Mouse (Mus musculus): ENCODE measurements around the gene Armc9.

Armc9 gene

DNA sequence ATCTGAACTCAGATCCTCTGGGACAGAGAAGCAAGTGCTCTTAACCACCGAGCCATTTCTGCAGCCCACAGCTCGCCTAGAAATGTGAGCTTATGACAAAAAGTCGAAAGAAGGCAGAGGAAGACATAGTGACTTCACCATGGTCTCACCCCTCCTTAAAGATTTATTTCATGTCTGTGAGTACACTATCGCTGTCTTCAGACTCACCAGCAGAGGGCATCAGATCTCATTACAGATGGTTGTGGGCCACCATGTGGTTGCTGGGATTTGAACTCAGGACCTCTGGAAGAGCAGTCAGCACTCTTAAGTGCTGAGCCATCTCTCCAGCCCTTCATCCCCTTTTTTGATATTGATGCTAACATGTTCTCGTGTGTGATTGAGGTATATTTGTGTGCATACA, 20.0 kb downstream of the Armc9 start:
- no peak for DNase-seq (ENCODE audit: extremely low spot score, low spot score)

GRCm38 (mm10) chr1:86176066-86176465, 21.5 kb downstream of the Armc9 start:
- no peak for DNase-seq (ENCODE audit: extremely low spot score, low spot score)

DNA sequence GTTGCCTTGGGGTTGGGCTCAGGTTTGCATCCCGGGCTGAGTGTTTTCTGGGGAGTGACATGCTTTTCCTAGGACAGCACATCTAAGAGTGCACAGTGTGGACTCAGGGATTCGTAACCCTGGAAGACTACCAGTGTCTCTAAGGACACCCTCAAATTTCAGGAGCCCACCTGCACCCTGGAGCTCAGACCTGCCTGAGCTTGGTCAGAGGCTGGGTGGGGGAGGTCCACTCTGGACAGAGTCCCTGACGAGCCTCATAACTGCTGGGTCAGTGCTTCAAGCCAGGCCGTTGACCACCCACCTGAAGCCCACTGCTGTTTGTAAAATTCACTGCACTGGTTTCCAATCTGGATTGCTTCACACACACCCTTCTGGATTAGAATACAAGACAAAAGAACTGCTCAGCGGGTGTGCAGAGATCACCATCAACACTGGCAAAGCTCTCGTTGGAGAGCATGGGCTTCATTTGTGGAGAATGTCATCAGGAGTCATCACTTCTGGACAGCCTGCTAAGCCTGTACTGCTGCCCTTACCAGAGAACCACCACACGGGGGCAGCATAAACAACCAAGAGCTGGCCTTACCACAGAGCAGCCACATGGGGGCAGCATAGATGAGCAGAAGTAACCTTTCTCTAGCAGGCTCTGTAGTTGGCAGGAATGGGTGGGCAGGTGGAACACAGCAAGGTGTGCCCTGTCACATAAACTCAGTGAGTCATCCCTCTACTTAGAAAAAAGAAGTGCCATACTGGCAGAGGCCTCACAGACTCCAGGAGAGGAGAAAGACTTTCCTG, 24.1 kb downstream of the Armc9 start:
- peak; percentile 85 for DNase-seq (ENCODE audit: extremely low spot score, low spot score)

DNA sequence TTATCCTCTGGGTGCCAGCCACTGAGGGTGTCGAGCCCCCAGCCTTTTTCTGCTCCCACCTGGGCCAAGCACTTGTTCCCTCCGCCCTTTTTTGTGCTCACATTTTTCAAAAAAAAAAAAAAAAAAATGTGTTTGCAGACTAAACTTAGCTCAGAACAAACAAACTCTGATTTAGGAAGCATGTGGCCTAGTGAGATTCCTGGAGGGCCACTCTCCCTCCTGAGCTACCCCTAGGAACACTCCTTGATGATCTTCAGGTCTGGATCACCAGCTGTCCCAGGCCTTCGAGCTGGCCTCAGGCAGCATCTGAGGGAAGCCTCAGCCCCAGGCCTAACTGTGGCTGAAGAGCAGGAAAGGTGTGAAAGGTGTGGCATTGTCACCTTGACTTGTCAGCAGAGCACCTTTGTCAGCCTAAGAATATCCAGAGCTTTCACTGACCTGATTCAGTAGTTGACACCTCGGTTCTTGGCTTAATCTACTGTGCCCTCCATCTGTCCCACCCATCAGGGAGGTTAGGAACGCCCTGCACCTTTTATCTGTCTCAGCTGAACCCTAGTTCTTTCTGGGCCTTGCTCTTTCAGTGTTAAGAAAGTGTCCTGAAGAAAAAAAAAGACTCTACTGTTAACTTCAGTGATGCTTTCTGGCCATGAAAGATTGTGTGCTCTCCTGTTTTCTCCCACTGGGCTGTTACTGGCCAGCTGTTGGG, 27.6 kb downstream of the Armc9 start:
- DNase-seq (ENCODE audit: extremely low spot score, low spot score) = no peak

DNA sequence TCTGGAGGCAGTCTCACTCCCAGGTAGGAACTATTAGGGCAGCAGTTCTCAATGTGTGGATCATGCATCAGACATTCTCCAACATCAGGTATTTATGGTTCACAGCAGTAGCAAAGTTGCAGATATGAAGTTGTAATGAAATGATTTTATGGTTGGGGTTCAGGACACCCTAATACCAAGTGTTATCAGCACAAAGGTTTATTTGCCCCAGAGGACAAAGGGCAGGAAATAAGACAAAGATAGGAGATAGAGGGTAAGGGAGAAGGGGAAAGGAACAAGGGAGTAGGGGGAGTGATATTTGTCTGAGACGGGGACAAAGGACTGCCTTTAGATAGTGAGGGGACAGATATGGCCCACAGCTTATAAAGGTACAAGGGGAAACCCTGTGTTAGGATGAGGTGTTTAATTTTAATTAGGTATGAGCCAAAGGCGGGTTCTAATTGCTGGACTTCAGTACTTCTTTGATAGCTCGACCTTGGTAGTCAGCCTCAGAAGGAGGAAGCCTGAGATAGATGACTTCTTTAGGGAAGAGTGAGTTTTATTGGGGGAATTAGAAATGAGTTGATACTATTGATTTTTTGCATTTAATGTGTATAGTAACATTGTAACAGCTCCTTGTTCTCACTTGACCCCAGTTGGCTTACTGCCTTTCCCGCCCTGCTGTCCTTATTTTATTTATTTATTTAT, 29.1 kb downstream of the Armc9 start:
- no peak for DNase-seq (ENCODE audit: extremely low spot score, low spot score)

- DNase-seq (ENCODE audit: extremely low spot score, low spot score) = no peak
Measured at GRCm38 (mm10) chr1:86186762-86187161, 32.2 kb downstream of the Armc9 start.

DNA sequence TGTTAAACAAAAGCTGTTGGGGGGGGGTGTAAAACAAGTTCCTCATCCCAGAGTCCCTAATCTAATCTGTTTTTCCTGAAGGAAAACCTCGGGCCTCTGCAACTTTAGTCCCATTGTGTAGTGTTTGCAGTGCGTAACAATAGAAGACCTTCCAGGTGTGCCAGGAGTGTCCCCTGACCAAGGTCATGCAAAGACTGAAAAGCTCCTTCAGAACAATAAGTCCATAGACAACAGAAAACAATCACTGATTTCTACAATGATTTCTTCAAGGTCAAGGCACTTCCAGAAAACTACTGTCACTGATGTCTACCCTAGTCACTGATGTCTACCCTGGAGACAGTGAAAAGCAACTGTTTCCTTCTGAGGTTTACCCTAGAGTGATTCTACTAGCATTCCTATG, 33.3 kb downstream of the Armc9 start:
- DNase-seq (ENCODE audit: extremely low spot score, low spot score) = no peak

DNA sequence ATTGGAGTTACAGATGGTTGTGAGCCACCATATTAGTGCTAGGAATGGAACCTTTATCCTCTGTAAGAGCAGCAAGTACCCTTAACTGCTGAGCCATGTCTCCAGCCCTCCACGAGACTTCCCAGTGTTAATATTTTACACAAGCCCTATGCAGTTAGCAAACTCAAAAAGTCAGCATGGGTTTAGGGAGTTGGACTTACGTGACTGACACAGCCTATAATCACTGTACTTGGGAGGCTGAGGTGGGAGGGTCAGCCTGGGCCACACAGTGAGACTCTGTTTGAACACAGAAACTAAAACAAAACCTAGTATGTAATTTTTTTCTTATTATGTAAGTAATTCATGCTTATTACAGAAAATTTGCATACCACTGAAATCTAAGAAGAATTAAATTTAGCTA, 33.7 kb downstream of the Armc9 start:
- DNase-seq (ENCODE audit: extremely low spot score, low spot score) = no peak

- DNase-seq (ENCODE audit: extremely low spot score, low spot score) = no peak
Measured at GRCm38 (mm10) chr1:86189034-86189702, 34.6 kb downstream of the Armc9 start.

DNA sequence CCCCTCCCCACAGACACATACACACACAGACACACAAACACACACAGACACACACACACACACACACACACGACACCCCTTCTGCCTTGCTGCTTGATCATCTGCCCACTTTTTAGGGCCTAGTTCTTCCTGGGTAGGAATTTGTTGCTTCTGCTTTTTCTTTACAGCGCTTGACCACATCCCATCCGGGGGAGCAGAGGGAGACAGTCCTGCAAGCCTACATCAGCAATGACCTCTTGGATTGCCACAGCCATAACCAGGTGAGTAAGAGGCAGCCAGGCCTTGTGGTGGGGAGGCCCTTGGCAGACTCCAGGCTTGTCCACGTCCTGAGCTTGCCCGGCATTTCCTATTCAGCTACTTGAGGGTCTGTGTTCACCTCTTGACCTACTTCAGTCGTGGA, 36.3 kb downstream of the Armc9 start:
- no peak for DNase-seq (ENCODE audit: extremely low spot score, low spot score)

DNA sequence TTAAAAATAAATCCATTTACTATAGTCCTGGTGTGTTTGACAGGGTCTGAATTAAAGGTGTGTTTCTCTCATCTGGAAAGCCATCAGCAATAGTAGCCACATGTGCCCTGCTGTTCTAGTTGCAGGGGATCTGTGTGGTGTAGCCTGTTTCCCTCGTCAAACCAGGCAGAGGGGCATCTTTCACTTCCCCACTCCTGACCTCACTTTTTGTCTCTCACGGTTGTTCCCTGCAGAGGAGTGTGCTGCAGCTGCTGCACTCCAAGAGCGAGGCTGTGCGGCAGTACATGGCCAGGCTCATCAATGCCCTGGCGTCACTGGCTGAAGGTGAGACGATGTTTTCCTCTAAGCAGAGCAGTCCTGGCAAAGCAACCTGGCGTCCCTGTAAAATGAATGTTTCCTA, 39.5 kb downstream of the Armc9 start:
- DNase-seq (ENCODE audit: extremely low spot score, low spot score) = no peak

- DNase-seq (ENCODE audit: extremely low spot score, low spot score) = no peak
Measured at GRCm38 (mm10) chr1:86198276-86198675, 43.7 kb downstream of the Armc9 start.

DNA sequence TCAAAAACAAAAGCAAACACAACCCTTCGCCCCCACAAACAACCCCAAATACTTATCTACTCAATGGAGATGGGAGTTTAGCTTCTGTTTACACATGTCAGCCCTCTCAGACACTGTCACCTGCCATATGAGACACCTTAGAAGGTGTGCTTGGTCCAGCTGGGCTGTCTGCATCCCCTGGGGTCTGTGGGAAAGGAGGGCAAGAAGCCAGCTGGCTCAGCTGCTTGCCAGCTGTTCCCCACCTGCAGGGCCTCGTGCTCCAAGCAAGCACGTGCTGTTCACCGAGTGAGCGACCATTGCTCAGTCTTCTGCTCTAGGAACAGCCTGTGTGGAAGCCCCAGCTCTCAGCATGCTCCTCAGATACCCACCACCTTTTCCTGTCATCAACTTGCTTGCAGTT, 44.4 kb downstream of the Armc9 start:
- no peak for DNase-seq (ENCODE audit: extremely low spot score, low spot score)

DNA sequence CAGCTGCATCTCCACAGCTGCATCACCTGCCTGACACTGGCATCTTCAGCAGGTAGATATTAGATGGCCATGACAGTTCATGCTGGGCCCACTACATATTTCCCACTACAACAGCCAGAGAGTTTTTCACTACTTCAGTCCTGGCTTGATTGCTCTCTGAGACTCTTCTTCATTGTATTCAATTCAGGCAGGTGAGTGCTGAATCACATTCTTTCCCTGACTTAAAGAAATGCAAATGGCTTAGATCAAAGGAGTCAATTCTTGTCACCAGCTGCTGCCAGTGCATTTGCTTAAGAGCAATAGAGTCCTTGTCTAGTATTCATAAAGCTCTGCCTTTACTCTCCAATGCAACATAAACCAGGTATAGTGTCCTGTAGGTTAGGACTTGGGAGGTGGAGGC, 46.7 kb downstream of the Armc9 start:
- no peak for DNase-seq (ENCODE audit: extremely low spot score, low spot score)

DNA sequence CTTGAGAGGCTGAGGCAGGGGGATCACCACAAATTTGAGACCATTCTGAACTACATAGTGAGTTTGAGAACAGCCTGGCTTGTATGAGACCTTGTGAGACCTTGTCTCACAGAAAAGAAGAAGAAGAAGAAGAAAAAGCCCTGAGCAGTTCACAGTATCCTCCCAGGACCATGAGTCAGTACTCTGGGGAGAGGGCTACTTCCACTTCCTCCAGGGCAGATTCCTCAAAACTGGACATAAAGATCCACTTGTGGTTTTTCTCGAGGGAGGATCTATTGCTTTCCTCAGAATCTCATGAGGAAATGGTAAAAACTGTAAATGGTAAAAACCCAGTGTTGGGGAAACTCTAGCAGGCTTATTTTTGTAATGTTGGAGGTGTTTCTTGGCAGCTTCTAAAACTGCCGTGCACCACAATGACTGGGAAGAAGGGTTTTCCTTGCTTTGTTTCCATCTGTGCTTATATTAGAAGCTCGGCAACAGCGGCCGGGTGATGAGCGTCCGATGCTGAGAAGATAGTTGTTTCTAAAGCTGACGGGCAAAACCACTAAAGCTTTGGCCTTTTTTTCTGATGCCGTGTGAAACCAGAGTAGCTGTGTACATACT, 48.1 kb downstream of the Armc9 start:
- DNase-seq (ENCODE audit: extremely low spot score, low spot score) = no peak

DNA sequence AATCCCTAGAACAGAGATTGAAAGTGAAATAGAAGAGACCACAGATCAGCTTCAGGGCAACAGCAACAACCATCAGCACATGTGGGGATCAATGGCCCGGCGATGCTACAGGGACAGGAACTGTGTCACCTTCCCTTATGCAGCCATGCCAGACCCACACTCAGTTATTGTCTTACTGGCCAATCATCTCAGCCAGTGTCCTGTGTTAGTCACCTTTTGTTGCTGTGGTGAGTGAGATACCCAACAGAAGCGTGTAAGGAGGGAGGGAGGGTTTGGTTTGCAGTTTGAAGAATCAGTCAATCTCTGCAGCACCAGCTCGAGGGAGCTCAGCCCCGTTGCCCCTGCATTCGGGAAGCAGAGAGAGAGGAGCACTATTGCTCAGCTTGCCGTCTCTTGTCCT, 56.1 kb downstream of the Armc9 start:
- DNase-seq (ENCODE audit: extremely low spot score, low spot score) = no peak

- no peak for DNase-seq (ENCODE audit: extremely low spot score, low spot score)
Measured at GRCm38 (mm10) chr1:86211498-86211897, 56.9 kb downstream of the Armc9 start.

GRCm38 (mm10) chr1:86212731-86213130, 58.2 kb downstream of the Armc9 start:
- no peak for DNase-seq (ENCODE audit: extremely low spot score, low spot score)

DNA sequence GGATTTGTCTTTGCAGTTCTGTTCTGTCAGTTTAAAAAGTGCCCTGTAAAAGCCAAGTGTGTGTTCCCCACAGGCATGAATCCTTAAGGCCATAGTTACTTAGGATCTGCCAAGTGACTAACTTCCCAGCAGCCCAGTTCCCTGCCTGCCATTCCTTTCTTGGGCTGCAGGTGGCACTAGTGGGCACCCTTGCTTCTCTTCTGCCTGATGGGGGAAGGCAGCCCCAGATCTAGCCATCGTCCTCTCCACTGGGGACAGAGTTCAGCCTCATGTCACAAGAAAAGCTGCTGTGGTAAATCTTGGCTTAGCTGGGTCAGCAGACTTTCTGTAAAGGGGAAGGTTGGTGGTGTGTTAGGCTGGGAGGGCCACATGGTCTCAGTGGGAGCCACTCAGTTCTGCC, 59.6 kb downstream of the Armc9 start:
- peak; percentile 80 for DNase-seq (ENCODE audit: extremely low spot score, low spot score)

- DNase-seq (ENCODE audit: extremely low spot score, low spot score) = no peak
Measured at GRCm38 (mm10) chr1:86215297-86215696, 60.7 kb downstream of the Armc9 start.

GRCm38 (mm10) chr1:86216412-86216811, 61.8 kb downstream of the Armc9 start:
- no peak for DNase-seq (ENCODE audit: extremely low spot score, low spot score)

Data from neural tube, embryonic 10.5 days (tissue).